Mouse (Mus musculus) brain, embryonic 14.5 days (tissue): Measurements from ENCODE around the gene Ilf3. TPM values are rescaled to one million over a fixed set of nuclear protein-coding genes. Genes with fewer than 3 reads are reported as not detected.

Experiments
- DNase-seq: peaks from one replicate; pipeline ENCODE4 v3.0.0-alpha.2; 2011; ENCODE audit warnings: low read depth
- CTCF ChIP-seq: fragments of 200-500 bp; IDR thresholded peaks from 2 replicates; pipeline ENCODE4 v1.5.1; 2012; ENCODE audit warnings: inconsistent platforms, mild to moderate bottlenecking, moderate library complexity, borderline replicate concordance; ENCODE audit not compliant: insufficient read depth, insufficient read length; ENCODE audit errors: extremely low read depth
- POLR2A ChIP-seq: fragments of 200-500 bp; IDR thresholded peaks from 2 replicates; pipeline ENCODE4 v1.6.1; 2012; ENCODE audit warnings: mild to moderate bottlenecking, inconsistent platforms, borderline replicate concordance; ENCODE audit not compliant: poor library complexity, insufficient read depth, insufficient read length, severe bottlenecking; ENCODE audit errors: extremely low read depth
- polyA plus RNA-seq: library from polyadenylated mRNA; depleted of rRNA; stranded (reverse); fragments of >200 nt; gene quantifications from 2 replicates; pipeline ENCODE4 v1.2.3, GENCODE M21; 2012

The Ilf3 gene
- polyA plus RNA-seq, 1 experiment, result 216 TPM

GRCm38 (mm10) chr9:21437577-21437976, 69.9 kb downstream of the Ilf3 start:
- TF ChIP-seq CTCF, result no peak
- no peak for DNase-seq

- TF ChIP-seq POLR2A, result no peak
- no peak for TF ChIP-seq CTCF
- peak; percentile 22 for DNase-seq
Observed at GRCm38 (mm10) chr9:21438219-21438618, 70.5 kb downstream of the Ilf3 start.

- no peak for TF ChIP-seq POLR2A
- no peak for TF ChIP-seq CTCF
- no peak for DNase-seq
Observed at GRCm38 (mm10) chr9:21439456-21439855, 71.8 kb downstream of the Ilf3 start.

GRCm38 (mm10) chr9:21439914-21440313, 72.2 kb downstream of the Ilf3 start:
- no peak for DNase-seq
- no peak for TF ChIP-seq CTCF
- no peak for TF ChIP-seq POLR2A

GRCm38 (mm10) chr9:21440387-21440786, 72.7 kb downstream of the Ilf3 start:
- no peak for DNase-seq
- no peak for TF ChIP-seq POLR2A
- TF ChIP-seq CTCF, result no peak

GRCm38 (mm10) chr9:21443853-21444252, 76.2 kb downstream of the Ilf3 start:
- TF ChIP-seq POLR2A, result no peak
- DNase-seq, result no peak

GRCm38 (mm10) chr9:21444574-21444973, 76.9 kb downstream of the Ilf3 start:
- DNase-seq, result no peak

GRCm38 (mm10) chr9:21445081-21445744, 77.5 kb downstream of the Ilf3 start:
- no peak for DNase-seq
- TF ChIP-seq CTCF, result no peak
- no peak for TF ChIP-seq POLR2A

More at GRCm38 (mm10) chr9:21444574-21444973, 76.9 kb downstream of the Ilf3 start:
- TF ChIP-seq POLR2A, result no peak
- no peak for TF ChIP-seq CTCF

DNA sequence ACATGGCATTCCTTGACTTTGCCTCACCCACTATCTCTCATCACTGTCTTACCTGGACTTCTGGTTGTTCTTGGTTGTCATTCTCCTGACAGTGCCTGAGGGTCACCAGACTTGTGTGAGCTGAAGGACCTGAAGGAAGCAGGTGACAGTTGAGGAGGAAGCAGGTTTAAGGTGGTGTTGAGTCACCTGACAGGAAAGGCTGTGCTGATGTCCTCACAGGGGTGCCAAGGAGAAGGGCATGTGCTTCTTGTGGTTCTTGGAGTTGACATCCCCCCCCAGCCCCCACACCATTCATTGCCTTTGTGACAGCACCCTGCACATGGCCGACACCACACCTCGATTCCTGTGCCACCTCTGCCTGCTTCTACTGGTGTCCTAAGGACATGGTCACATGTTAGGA, 80.1 kb downstream of the Ilf3 start:
- no peak for DNase-seq
- no peak for TF ChIP-seq POLR2A
- no peak for TF ChIP-seq CTCF

DNA sequence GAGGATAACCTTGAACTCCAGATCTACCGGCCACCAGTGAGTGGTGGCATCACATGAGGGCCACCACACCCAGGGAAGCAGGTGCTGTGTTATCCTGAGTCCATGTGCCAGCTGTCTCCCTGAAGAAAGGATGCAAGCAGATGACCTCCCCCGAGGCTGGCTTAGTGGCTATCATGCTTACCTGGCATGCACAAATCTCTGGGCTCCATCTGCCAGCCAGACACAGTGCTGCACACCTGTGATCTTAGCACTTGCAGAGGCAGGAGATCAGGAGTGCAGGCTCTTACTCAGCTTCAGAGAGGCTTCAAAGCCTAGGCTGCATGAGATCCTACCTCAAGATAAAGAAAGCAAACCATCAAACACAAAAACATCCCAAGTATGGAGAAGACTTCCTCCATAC, 82.0 kb downstream of the Ilf3 start:
- no peak for DNase-seq
- TF ChIP-seq POLR2A (no peak), CTCF (no peak)

DNA sequence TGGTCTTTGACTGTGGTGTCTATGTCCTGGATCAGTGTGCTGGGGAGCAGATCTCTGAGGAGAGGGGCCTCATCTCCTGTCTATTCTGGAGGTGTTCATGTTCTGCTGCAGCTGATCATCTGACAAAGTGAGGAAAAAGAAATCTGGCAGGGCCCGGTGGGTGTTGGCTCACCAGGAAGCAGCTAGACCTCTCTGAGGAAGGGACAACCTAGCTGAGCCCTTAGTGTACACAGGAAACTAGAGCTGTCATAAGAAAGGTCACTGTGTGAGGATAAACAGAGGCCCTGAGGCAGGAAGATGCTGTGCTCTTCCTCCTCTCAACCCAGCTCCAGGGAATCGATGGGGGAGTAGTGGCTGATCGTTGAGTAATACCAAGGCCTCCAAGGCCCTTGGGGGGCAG, 82.6 kb downstream of the Ilf3 start:
- TF ChIP-seq CTCF (no peak), POLR2A (no peak)
- DNase-seq, result no peak

GRCm38 (mm10) chr9:21451391-21451790, 83.7 kb downstream of the Ilf3 start:
- TF ChIP-seq POLR2A, result no peak
- TF ChIP-seq CTCF, result no peak
- no peak for DNase-seq
